Mouse (Mus musculus): ENCODE measurements around the gene Prr7. TPM values are rescaled to one million over a fixed set of nuclear protein-coding genes. Genes with fewer than 3 reads are reported as not detected.
A peak's percentile ranks its signal among the peaks of the same experiment; 100 is the strongest.

The Prr7 gene
- polyA plus RNA-seq, 2 experiments = 0.32 TPM; not detected in 1

- no peak overlapping the region for H3K4me2 ChIP-seq (ENCODE audit: low read depth)
- H3K9me3 ChIP-seq (ENCODE audit: control insufficient read depth, low read length) = no peaks in the 10 kb centered on the region
- H3K27me3 ChIP-seq (ENCODE audit: control insufficient read depth, insufficient read depth, low read length) = no peaks in the 10 kb centered on the region
- H3K36me3 ChIP-seq (replicated peaks; ENCODE audit: control insufficient read depth, insufficient read depth, low read depth) = peaks cover 44% of the 10 kb centered on the region
- DNase-seq (ENCODE audit: low read depth in 3 of 3, low spot score in 3 of 3) = no peak
- no peak overlapping the region for H3K4me3 ChIP-seq (ENCODE audit: insufficient read depth in 1 of 2, low read depth in 2 of 2, low read length in 2 of 2)
- TF ChIP-seq CTCF (IDR thresholded peaks at IDR 0.05; ENCODE audit: low read depth) (no peak), EP300 (IDR thresholded peaks at IDR 0.05; ENCODE audit: low read depth) (no peak)
- no peak overlapping the region for H3K9ac ChIP-seq (replicated peaks)
- H3K27ac ChIP-seq = no peak overlapping the region
- WGBS (ENCODE audit: insufficient replicate concordance) = 78% methylated on average over 9 of the region's 9 CpGs
- H3K4me1 ChIP-seq (replicated peaks; ENCODE audit: control insufficient read depth in 2 of 2, insufficient read depth in 2 of 2, low read length in 1 of 2) = peaks cover 22 to 37% of the 10 kb centered on the region in 2 experiments
- ATAC-seq (ENCODE audit: insufficient read depth) = no peak
These were observed 14.9 kb upstream of the Prr7 start for GRCm38 (mm10) chr13:55449205-55449604.

GRCm38 (mm10) chr13:55449679-55450441 lies 14.2 kb upstream of the Prr7 start:
- Histone ChIP-seq H3K36me3 (replicated peaks; ENCODE audit: control insufficient read depth, insufficient read depth, low read depth) (peaks cover 48% of the 10 kb centered on the region), H3K9me3 (ENCODE audit: control insufficient read depth, low read length) (no peaks in the 10 kb centered on the region), H3K4me3 (ENCODE audit: insufficient read depth in 1 of 2, low read depth in 2 of 2, low read length in 2 of 2) (no peak overlapping the region), H3K9ac (replicated peaks) (no peak overlapping the region), H3K27ac (no peak overlapping the region), H3K27me3 (ENCODE audit: control insufficient read depth, insufficient read depth, low read length) (no peaks in the 10 kb centered on the region), H3K4me2 (ENCODE audit: low read depth) (no peak overlapping the region; the same call in 1 of the 2 replicates), H3K4me1 (replicated peaks; ENCODE audit: control insufficient read depth in 2 of 2, insufficient read depth in 2 of 2, low read length in 1 of 2) (peaks cover 22 to 34% of the 10 kb centered on the region in 2 experiments)
- DNase-seq (ENCODE audit: low read depth in 3 of 3, low spot score in 3 of 3) (no peak), ATAC-seq (ENCODE audit: insufficient read depth) (no peak)
- 72% methylated on average over 17 of the region's 17 CpGs for WGBS (ENCODE audit: insufficient replicate concordance)
- TF ChIP-seq CTCF (IDR thresholded peaks at IDR 0.05; ENCODE audit: low read depth) (peak; percentile 35), EP300 (IDR thresholded peaks at IDR 0.05; ENCODE audit: low read depth) (no peak)

GRCm38 (mm10) chr13:55450511-55450980 lies 13.5 kb upstream of the Prr7 start:
- Histone ChIP-seq H3K4me1 (replicated peaks; ENCODE audit: control insufficient read depth in 2 of 2, insufficient read depth in 2 of 2, low read length in 1 of 2) (peaks cover 22 to 34% of the 10 kb centered on the region in 2 experiments), H3K4me2 (ENCODE audit: low read depth) (no peak overlapping the region), H3K9ac (replicated peaks) (no peak overlapping the region), H3K36me3 (replicated peaks; ENCODE audit: control insufficient read depth, insufficient read depth, low read depth) (peaks cover 55% of the 10 kb centered on the region), H3K4me3 (ENCODE audit: insufficient read depth in 1 of 2, low read depth in 2 of 2, low read length in 2 of 2) (no peak overlapping the region), H3K27me3 (ENCODE audit: control insufficient read depth, insufficient read depth, low read length) (no peaks in the 10 kb centered on the region), H3K27ac (no peak overlapping the region), H3K9me3 (ENCODE audit: control insufficient read depth, low read length) (no peaks in the 10 kb centered on the region)
- DNase-seq (ENCODE audit: low read depth in 3 of 3, low spot score in 3 of 3) (no peak), ATAC-seq (ENCODE audit: insufficient read depth) (no peak)
- TF ChIP-seq CTCF (IDR thresholded peaks at IDR 0.05; ENCODE audit: low read depth) (no peak), EP300 (IDR thresholded peaks at IDR 0.05; ENCODE audit: low read depth) (no peak)
- WGBS (ENCODE audit: insufficient replicate concordance) = 86% methylated on average over 11 of the region's 11 CpGs

GRCm38 (mm10) chr13:55451296-55451695 lies 12.8 kb upstream of the Prr7 start:
- TF ChIP-seq CTCF (IDR thresholded peaks at IDR 0.05; ENCODE audit: low read depth) (no peak), EP300 (IDR thresholded peaks at IDR 0.05; ENCODE audit: low read depth) (no peak)
- peaks cover 20 to 30% of the 10 kb centered on the region in 2 experiments for H3K4me1 ChIP-seq (replicated peaks; ENCODE audit: control insufficient read depth in 2 of 2, insufficient read depth in 2 of 2, low read length in 1 of 2)
- H3K4me3 ChIP-seq (ENCODE audit: insufficient read depth in 1 of 2, low read depth in 2 of 2, low read length in 2 of 2) = no peak overlapping the region
- ATAC-seq (ENCODE audit: insufficient read depth) (no peak), DNase-seq (ENCODE audit: low read depth in 3 of 3, low spot score in 3 of 3) (no peak)
- H3K27me3 ChIP-seq (ENCODE audit: control insufficient read depth, insufficient read depth, low read length) = no peaks in the 10 kb centered on the region
- no peaks in the 10 kb centered on the region for H3K9me3 ChIP-seq (ENCODE audit: control insufficient read depth, low read length)
- H3K27ac ChIP-seq = no peak overlapping the region
- 82% methylated on average over 10 of the region's 10 CpGs for WGBS (ENCODE audit: insufficient replicate concordance)
- H3K9ac ChIP-seq (replicated peaks) = no peak overlapping the region
- peaks cover 58% of the 10 kb centered on the region for H3K36me3 ChIP-seq (replicated peaks; ENCODE audit: control insufficient read depth, insufficient read depth, low read depth)
- H3K4me2 ChIP-seq (ENCODE audit: low read depth) = no peak overlapping the region

DNA sequence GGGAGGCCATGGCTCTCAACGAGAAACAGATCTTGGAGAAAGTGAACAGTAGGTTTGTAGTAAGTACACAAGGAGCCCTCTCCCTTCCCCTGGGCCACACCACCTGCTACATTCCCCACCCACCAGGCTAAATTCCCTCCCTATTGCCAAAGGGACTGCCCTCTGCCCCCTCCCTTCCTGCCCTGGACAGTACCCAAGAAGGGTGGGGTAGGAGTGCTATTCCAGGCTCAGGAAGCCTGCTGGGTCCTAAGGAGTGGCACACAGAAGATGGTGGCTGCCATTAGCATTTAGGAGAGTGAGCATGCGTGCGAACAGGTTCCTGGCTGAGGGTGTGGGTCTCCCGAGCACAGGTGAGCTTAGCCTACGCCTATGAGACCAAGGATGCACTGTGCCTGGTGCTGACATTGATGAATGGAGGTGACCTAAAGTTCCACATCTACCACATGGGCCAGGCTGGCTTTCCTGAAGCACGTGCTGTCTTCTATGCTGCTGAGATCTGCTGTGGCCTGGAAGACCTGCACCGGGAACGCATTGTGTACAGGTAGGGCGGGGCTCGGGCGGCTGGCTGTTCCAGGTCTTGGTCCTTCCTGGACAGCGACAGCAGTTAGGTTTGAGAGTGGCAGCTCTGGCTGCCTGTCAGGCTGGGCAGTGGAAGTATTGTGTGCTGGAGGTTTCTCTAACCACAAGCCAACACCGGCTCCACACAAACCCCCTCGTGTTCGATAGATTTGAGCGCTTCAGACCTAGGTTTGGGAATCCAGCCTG lies 12.1 kb upstream of the Prr7 start:
- Histone ChIP-seq H3K27me3 (ENCODE audit: control insufficient read depth, insufficient read depth, low read length) (no peaks in the 10 kb centered on the region), H3K9ac (replicated peaks) (no peak overlapping the region), H3K27ac (no peak overlapping the region), H3K4me2 (ENCODE audit: low read depth) (no peak overlapping the region), H3K36me3 (replicated peaks; ENCODE audit: control insufficient read depth, insufficient read depth, low read depth) (peaks cover 61% of the 10 kb centered on the region), H3K4me3 (ENCODE audit: insufficient read depth in 1 of 2, low read depth in 2 of 2, low read length in 2 of 2) (no peak overlapping the region), H3K4me1 (replicated peaks; ENCODE audit: control insufficient read depth in 2 of 2, insufficient read depth in 2 of 2, low read length in 1 of 2) (peaks cover 13 to 23% of the 10 kb centered on the region in 2 experiments), H3K9me3 (ENCODE audit: control insufficient read depth, low read length) (no peaks in the 10 kb centered on the region)
- DNase-seq (ENCODE audit: low read depth in 3 of 3, low spot score in 3 of 3) = no peak
- 90% methylated on average over 16 of the region's 16 CpGs for WGBS (ENCODE audit: insufficient replicate concordance)
- no peak for ATAC-seq (ENCODE audit: insufficient read depth)
- TF ChIP-seq EP300 (IDR thresholded peaks at IDR 0.05; ENCODE audit: low read depth) (no peak), CTCF (IDR thresholded peaks at IDR 0.05; ENCODE audit: low read depth) (no peak)
